Mouse (Mus musculus) spleen, adult 2 months (tissue): Measurements from ENCODE around the gene Psmd11. TPM values are rescaled to one million over a fixed set of nuclear protein-coding genes. Genes with fewer than 3 reads are reported as not detected.
A peak's percentile ranks its signal among the peaks of the same experiment; 100 is the strongest.

Experiments used
- DNase-seq, 2 experiments: peaks; one replicate each; pipeline versions ENCODE4 v3.0.0 to v3.0.0-alpha.2; 2012 to 2021; ENCODE audit warnings: low spot score in 2 of 2, low read depth in 1 of 2
- H3K27ac ChIP-seq: fragments of 200-500 bp; 2 replicates; pipeline ENCODE4 v1.5.1; 2012; ENCODE audit warnings: low read length, inconsistent platforms; ENCODE audit not compliant: insufficient read depth
- H3K27me3 ChIP-seq: fragments of 200-500 bp; 2 replicates; pipeline ENCODE4 v1.6.1; 2012; ENCODE audit warnings: mild to moderate bottlenecking, moderate library complexity, low read length, inconsistent platforms; ENCODE audit not compliant: control insufficient read depth, insufficient read depth
- H3K36me3 ChIP-seq: fragments of 200-500 bp; 2 replicates; pipeline ENCODE4 v1.6.1; 2012; ENCODE audit warnings: mild to moderate bottlenecking, low read length, inconsistent platforms; ENCODE audit not compliant: control insufficient read depth, insufficient read depth
- H3K4me1 ChIP-seq: fragments of 200-500 bp; 2 replicates; pipeline ENCODE4 v1.6.1; 2011; ENCODE audit warnings: inconsistent platforms; ENCODE audit not compliant: control insufficient read depth, insufficient read depth, insufficient read length
- H3K4me3 ChIP-seq: fragments of 200-500 bp; 2 replicates; pipeline ENCODE4 v1.5.1; 2011; ENCODE audit warnings: mild to moderate bottlenecking, inconsistent platforms; ENCODE audit not compliant: insufficient read depth, insufficient read length; ENCODE audit errors: extremely low read depth
- CTCF ChIP-seq: fragments of 200-500 bp; IDR thresholded peaks from 2 replicates; pipeline ENCODE4 v1.5.1; 2011; ENCODE audit warnings: mild to moderate bottlenecking, inconsistent platforms; ENCODE audit not compliant: insufficient read depth, insufficient read length, insufficient replicate concordance; ENCODE audit errors: extremely low read depth
- POLR2A ChIP-seq: fragments of 200-500 bp; IDR thresholded peaks from 2 replicates; pipeline ENCODE4 v1.6.1; 2011; ENCODE audit warnings: low read depth, low read length, inconsistent platforms
- WGBS: fragments of 180-500 bp; shearing (Covaris S2); methylation state at CpG from one replicate; pipeline ENCODE4 v1.1.7; 2018; 5-methylcytosine and 5-hydroxymethylcytosine counted together
- polyA plus RNA-seq: library from polyadenylated mRNA; depleted of rRNA; stranded (reverse); fragments of >200 nt; gene quantifications from 2 replicates; pipeline ENCODE4 v1.2.3, GENCODE M21; 2012

Psmd11 gene
- polyA plus RNA-seq, 1 experiment, result 21.3 TPM

DNA sequence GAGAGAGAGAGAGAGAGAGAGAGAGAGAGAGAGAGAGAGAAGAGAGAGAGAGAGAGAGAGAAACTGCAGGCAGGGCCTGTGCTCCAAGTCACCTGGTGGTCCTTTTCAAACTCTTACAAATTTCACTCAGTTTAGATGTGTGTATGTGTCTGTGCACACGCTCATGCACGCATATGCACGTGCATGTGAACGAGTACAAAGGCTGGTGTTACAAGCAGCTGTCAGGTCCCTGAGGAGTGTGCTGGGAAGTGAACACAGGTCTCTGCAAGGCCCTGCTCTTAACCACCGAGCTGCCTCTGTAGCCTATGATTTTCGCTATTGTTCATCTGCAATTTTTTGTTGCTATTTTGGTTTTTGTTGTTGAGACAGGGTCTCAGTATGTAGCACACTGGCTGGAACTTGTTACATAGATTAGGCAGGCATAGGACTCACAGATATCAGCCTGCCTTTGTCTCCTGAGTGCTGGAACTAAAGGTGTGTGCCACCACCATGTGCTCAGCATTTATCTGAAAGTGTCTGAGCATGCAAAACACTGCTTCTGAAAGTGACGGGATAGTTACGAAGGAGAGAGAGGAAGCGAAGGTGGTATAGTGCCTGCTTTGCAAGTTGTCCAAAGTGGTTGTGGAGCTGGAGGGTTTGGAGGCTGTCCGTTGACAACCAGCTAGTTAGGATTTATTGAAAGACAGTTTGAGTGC, 69.0 kb downstream of the Psmd11 start:
- 62% methylated on average over 10 of the region's 10 CpGs for WGBS
- no peak overlapping the region for H3K27ac ChIP-seq
- no peaks in the 10 kb centered on the region for H3K27me3 ChIP-seq
- H3K36me3 ChIP-seq, result no peaks in the 10 kb centered on the region
- H3K4me3 ChIP-seq, result no peak overlapping the region
- DNase-seq, result no peak
- H3K4me1 ChIP-seq, result peaks cover 9% of the 10 kb centered on the region; the same call in 1 of the 2 replicates
- no peak for TF ChIP-seq CTCF
- no peak for TF ChIP-seq POLR2A

DNA sequence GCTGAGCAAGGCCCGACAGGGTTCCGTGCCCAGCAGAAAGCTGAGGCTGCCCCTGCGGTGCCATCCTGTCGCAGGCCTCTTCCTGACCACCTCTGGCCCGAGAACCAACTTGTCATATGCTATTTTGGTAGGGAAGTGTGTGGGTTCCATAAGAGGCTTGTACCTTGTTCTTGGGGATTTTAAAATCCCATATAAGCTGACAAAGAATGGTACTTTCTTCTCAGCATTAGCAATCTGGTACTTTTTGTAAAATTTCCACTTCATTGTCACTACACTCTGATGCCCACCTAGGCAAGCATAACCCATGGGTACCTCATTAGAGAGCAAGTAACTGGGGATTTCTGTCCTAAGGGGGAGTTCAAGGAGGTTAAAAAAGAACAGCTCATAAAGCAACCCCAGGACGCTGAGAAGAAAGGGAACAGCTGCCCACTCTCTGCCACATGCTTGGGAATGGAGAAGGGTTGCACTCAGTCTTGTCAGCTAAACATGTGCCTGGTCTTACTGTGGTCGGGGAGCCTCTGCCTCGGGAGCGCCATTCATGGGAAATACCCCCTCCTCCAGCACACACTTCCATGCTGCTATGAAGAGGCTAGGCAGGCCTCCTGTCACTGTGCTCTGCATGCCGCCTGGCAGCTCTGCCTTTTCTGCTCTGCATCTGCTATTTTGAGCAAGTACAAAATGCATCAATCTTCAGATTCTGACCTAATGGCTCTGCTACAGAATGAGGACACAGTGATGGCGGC, 70.1 kb downstream of the Psmd11 start:
- H3K4me3 ChIP-seq, result no peak overlapping the region
- 75% methylated on average over 11 of the region's 11 CpGs for WGBS

DNA sequence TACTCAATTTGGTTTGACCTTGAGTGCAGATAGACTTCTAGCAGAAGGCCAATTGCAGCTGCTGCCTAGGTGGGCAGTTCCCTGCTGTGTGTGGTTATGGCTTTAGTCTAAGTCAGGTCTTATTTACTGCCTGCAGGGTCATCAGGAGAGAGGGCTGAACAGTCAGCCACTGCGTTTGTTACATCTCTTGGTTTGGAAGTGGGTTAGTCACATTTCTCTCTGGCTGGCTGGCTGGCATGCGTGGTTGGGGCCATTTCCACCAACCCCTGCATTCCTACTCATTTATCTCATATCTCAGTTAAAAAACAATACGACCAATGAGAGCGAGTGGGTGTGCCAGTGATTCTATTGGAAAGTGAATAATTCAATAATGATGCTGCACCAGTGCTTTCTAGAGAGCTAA, 71.1 kb downstream of the Psmd11 start:
- no peak overlapping the region for H3K4me3 ChIP-seq
- 89% methylated on average over 4 of the region's 4 CpGs for WGBS
- H3K27me3 ChIP-seq, result no peaks in the 10 kb centered on the region
- H3K27ac ChIP-seq, result no peak overlapping the region
- H3K4me1 ChIP-seq, result peaks cover 11% of the 10 kb centered on the region; the same call in 1 of the 2 replicates
- TF ChIP-seq POLR2A (no peak), CTCF (no peak)
- DNase-seq, result no peak
- H3K36me3 ChIP-seq, result no peaks in the 10 kb centered on the region

More for the DNA sequence above, 70.1 kb downstream of the Psmd11 start:
- no peak for DNase-seq
- Histone ChIP-seq H3K27ac (no peak overlapping the region), H3K4me1 (peaks cover 9% of the 10 kb centered on the region; the same call in 1 of the 2 replicates), H3K36me3 (no peaks in the 10 kb centered on the region), H3K27me3 (no peaks in the 10 kb centered on the region)
- no peak for TF ChIP-seq POLR2A
- TF ChIP-seq CTCF, result no peak

DNA sequence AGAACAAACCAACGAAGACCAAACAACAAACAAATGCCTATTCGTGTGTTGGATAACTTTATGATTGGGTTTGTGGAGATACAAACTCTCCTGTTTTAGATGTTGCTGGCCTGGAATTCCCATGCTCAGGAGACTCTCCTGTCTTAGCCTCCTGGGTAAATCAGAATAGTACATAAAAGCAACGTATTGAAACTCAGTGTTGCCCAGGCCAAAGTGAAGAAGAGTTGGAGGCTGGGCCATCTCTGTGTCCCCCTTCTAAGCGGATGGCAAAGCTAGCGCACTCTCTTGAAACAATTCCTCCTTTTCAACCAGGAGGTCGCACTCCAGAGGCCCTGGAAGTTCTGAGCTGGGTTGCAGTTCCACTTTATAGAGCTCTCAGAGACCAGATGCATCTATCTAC, 74.9 kb downstream of the Psmd11 start:
- H3K4me1 ChIP-seq, result peaks cover 29% of the 10 kb centered on the region; the same call in 1 of the 2 replicates
- H3K36me3 ChIP-seq, result no peaks in the 10 kb centered on the region
- no peak overlapping the region for H3K4me3 ChIP-seq
- H3K27me3 ChIP-seq, result no peaks in the 10 kb centered on the region
- TF ChIP-seq POLR2A (no peak), CTCF (no peak)
- DNase-seq, result no peak
- WGBS, result 83% methylated on average over 6 of the region's 6 CpGs
- no peak overlapping the region for H3K27ac ChIP-seq

DNA sequence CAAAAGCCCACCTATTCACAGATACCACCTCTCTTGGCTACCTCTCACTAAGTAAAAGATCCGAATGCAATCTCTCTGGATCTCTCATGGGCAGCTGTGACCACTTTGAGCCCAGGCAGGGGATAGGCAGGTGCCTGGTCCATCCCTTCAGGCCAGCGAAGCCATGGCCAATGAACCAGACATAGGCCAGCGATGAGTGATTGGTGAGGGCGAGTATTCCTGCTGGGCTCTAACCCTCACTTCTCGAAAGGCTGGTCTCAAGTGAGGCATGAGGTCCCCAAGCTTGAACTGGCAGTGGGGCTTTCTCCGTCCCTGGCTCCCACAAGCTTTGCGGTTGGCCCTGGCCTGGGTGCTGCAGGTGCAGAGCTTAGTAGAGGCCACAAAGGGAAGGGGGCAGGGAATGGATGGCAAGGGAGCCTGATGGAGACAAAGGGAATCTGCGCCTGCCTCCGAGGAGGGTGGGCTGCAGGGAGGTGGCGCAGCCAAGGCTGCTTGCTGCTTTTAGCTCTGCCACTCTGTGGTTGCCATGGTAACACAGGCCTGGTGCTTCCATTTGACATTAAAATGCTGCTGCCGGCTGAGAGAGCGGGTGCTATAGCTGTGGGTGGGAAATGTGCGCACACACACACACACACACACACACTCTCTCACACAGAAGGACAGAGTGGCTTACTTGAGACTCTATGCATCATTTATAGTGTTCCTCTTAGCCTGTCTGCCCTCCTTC, 75.5 kb downstream of the Psmd11 start:
- Histone ChIP-seq H3K27ac (no peak overlapping the region), H3K27me3 (no peaks in the 10 kb centered on the region), H3K4me3 (no peak overlapping the region), H3K36me3 (no peaks in the 10 kb centered on the region), H3K4me1 (peaks cover 32% of the 10 kb centered on the region; the same call in 1 of the 2 replicates)
- DNase-seq, result no peak
- 49% methylated on average over 13 of the region's 13 CpGs for WGBS
- TF ChIP-seq CTCF (no peak), POLR2A (no peak)

DNA sequence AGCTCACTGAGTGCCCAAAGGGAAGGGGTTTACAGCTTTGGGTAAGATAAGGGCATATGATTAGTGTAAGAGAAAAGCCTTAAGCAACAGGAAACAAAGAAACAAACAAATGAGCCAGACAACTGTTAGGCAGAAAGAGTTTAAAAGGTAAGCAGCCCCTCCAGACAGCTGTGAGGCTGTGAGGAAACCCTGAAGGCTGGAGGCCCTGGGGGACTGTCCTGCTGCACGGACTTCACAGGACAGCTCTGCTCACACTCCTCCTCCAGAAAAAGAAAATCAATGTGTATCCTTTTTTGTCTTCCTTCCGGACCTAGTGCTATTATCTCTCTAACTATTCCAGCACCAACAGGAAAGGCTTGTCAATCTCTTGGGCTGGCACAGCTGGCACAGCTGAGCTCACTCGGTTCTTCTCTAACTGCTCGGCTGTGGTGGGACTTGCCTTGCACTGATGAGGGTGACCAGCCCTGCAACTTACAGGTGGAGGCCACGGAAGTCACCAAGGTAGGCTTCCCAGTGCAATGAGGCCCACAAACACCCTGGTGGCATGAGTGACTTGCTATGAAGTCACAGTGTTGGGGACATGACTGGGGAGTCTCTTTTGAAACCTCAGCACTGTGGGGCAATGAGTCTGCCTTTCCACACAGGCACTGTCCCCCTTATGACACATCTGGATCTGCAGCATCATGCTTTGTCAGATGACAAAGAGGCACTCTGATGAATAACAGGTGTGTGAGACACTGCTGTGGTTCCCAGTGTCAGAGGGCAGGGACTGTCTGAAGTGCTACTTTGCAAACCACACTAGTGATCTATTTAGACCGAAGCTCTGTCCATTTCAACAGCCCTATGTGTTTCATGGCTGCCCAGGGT, 76.3 kb downstream of the Psmd11 start:
- Histone ChIP-seq H3K36me3 (no peaks in the 10 kb centered on the region), H3K4me3 (no peak overlapping the region), H3K4me1 (peaks cover 37% of the 10 kb centered on the region; the same call in 1 of the 2 replicates), H3K27ac (peak overlapping the region; percentile 31; the same call in 1 of the 2 replicates), H3K27me3 (no peaks in the 10 kb centered on the region)
- no peak for DNase-seq
- WGBS, result 12% methylated on average over 6 of the region's 6 CpGs
- TF ChIP-seq POLR2A (no peak), CTCF (no peak)
